Mouse (Mus musculus) MEL-GATA-1-ER (cell line): ENCODE measurements around the gene Bhlhe41.

ENCODE experiments used
- DNase-seq: peaks from one replicate; pipeline ENCODE4 v3.0.0-alpha.2; 2012; ENCODE audit warnings: low read depth; ENCODE audit errors: extremely low read depth

Gene Bhlhe41

GRCm38 (mm10) chr6:145872010-145872409, 6.7 kb upstream of the Bhlhe41 start:
- DNase-seq, result no peak

- DNase-seq, result no peak
These were observed 5.6 kb upstream of the Bhlhe41 start for GRCm38 (mm10) chr6:145870991-145871390.

- no peak for DNase-seq
These were observed 1.8 kb upstream of the Bhlhe41 start for GRCm38 (mm10) chr6:145867111-145867510.

- no peak for DNase-seq
These were observed 811 bp upstream of the Bhlhe41 start for GRCm38 (mm10) chr6:145865886-145866851.

- DNase-seq, result no peak
These were observed 1.2 kb downstream of the Bhlhe41 start for GRCm38 (mm10) chr6:145864171-145864570.

- DNase-seq, result no peak
These were observed 2.0 kb downstream of the Bhlhe41 start for GRCm38 (mm10) chr6:145863065-145863971.

GRCm38 (mm10) chr6:145862739-145863064, 2.7 kb downstream of the Bhlhe41 start:
- no peak for DNase-seq

- no peak for DNase-seq
These were observed 3.0 kb downstream of the Bhlhe41 start for GRCm38 (mm10) chr6:145862321-145862720.

GRCm38 (mm10) chr6:145861462-145862227, 3.7 kb downstream of the Bhlhe41 start:
- DNase-seq, result no peak

- DNase-seq, result no peak
These were observed 5.0 kb downstream of the Bhlhe41 start for GRCm38 (mm10) chr6:145860350-145860749.

- DNase-seq, result no peak
These were observed 6.9 kb downstream of the Bhlhe41 start for GRCm38 (mm10) chr6:145858414-145858813.

- no peak for DNase-seq
These were observed 7.9 kb downstream of the Bhlhe41 start for GRCm38 (mm10) chr6:145857428-145857827.

- DNase-seq, result no peak
These were observed 9.4 kb downstream of the Bhlhe41 start for GRCm38 (mm10) chr6:145855720-145856551.

GRCm38 (mm10) chr6:145854756-145855155, 10.6 kb downstream of the Bhlhe41 start:
- DNase-seq, result no peak

GRCm38 (mm10) chr6:145853356-145854079, 11.8 kb downstream of the Bhlhe41 start:
- DNase-seq, result no peak

GRCm38 (mm10) chr6:145852708-145853107, 12.7 kb downstream of the Bhlhe41 start:
- no peak for DNase-seq

- DNase-seq, result no peak
These were observed 13.4 kb downstream of the Bhlhe41 start for GRCm38 (mm10) chr6:145851956-145852355.

- DNase-seq, result no peak
These were observed 14.6 kb downstream of the Bhlhe41 start for GRCm38 (mm10) chr6:145850789-145851188.

GRCm38 (mm10) chr6:145847661-145848060, 17.7 kb downstream of the Bhlhe41 start:
- no peak for DNase-seq

GRCm38 (mm10) chr6:145846948-145847347, 18.4 kb downstream of the Bhlhe41 start:
- DNase-seq, result no peak
